Mouse (Mus musculus): ENCODE data around the gene Prim1. TPM values are rescaled to one million over a fixed set of nuclear protein-coding genes. Genes with fewer than 3 reads are reported as not detected.

The Prim1 gene
- 84.9 and 92.8 TPM in 2 replicates for polyA plus RNA-seq (2015; fragmentation: Nextera tagmentation; extraction: Ambion mirVana)

DNA sequence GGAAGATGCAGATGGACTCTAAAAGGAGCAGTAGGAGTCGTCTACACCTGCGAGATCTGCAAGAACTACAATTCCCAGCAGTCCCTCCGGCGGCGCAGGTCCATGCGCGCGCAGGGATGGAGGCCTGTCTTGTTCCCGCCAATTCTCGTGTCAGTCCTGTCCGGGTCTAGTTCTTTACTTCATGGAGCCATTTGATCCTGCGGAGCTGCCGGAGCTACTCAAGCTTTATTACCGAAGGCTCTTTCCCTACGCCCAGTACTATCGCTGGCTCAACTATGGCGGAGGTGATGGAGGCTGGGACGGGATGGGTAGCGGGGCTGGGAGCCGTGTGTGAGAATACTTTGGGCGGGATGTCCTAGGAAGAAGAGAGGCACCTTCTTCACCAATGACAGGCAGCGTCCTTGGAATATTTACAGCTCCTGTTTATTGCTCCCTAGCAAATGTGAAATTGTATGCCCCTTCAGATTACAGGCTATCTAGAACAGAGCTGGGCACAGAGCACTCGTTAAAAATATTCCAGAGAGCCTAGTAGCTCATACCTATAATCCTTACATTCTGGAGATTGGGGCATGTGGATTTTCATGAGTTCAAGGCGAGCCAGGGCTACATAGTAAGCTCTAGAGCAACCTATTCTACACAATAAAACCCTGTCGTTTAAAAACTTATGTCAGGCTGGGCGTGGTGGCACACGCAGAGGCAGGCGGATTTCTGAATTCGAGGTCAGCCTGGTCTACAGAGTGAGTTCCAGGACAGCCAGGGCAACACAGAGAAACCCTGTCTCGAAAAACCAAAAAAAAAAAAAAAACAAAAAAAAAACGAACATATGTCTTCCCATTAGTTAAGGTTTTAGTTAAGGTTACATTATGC is at the start of gene Prim1:
TSS of gene Prim1 (plus strand) at position 101 of the 867 bp plus-strand sequence.
- peak within 1 kb of the TSS; percentile 69 for H3K9ac ChIP-seq
- H3K4me2 ChIP-seq = peak within 1 kb of the TSS; percentile 78
- H3K4me3 ChIP-seq (replicated peaks) = peak within 1 kb of the TSS; percentile 79
- H3K9me3 ChIP-seq (replicated peaks) = no peaks in the 10 kb centered on the region
- peak; percentile 96 for ATAC-seq (replicated peaks; ENCODE audit: low FRiP score)
- no peaks in the 10 kb centered on the region for H3K27me3 ChIP-seq
- peak within 1 kb of the TSS; percentile 89 for H3K27ac ChIP-seq
- H3K36me3 ChIP-seq = peaks cover 24% of the 10 kb centered on the region
- WGBS = 4% methylated on average over 31 of the region's 31 CpGs
- H3K4me1 ChIP-seq = no peaks in the 10 kb centered on the region

DNA sequence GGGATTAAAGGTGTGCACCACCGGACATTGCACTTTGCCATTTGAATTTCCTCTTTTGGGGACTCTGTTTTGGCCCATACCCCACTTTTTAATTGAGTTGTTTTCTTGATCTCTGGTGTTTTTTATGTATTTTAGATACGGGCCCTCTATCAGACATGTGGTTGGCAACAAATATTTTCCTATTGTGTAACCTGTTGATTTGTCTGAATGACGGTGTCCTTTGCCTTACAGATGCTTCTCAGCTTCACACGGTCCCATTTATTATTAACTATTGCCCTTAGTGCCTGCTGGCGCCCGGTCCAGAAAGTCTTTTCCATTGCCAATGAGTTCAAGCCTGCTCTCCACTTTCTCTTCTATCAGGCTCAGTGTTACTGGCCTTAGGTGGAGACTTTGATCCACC is 48.5 kb upstream of the Prim1 start:
- Histone ChIP-seq H3K27me3 (no peaks in the 10 kb centered on the region), H3K9ac (no peak overlapping the region), H3K4me2 (no peak overlapping the region), H3K36me3 (no peaks in the 10 kb centered on the region), H3K4me3 (replicated peaks) (no peak overlapping the region), H3K4me1 (peaks cover 8% of the 10 kb centered on the region), H3K27ac (no peak overlapping the region), H3K9me3 (replicated peaks) (no peaks in the 10 kb centered on the region)
- WGBS = 90% methylated on average over 6 of the region's 6 CpGs
- no peak for ATAC-seq (replicated peaks; ENCODE audit: low FRiP score)

DNA sequence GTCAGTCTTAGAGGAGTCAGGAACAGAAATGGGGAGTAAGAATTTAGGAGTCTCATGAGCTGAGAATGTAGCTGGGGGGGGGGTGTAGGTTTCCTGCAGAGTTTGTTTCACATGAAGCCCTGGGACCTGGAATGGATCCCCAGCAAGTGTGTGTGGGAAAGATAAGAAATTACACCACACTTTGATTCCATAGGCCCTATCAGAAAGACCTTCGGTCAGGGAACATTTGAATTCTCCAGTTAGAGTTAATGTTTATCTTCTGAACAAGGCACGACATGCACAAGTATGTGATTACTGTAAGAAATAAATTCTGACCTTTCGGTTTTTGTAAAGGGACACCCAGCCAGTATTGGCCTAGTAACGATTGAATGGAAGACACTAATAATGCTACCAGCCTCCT is 45.1 kb upstream of the Prim1 start:
- H3K4me3 ChIP-seq (replicated peaks) = no peak overlapping the region
- no peak for ATAC-seq (replicated peaks; ENCODE audit: low FRiP score)
- H3K9me3 ChIP-seq (replicated peaks) = no peaks in the 10 kb centered on the region
- WGBS = 53% methylated on average over 4 of the region's 4 CpGs
- H3K36me3 ChIP-seq = no peaks in the 10 kb centered on the region
- H3K4me1 ChIP-seq = peaks cover 8% of the 10 kb centered on the region
- H3K27ac ChIP-seq = 0 out of 2 replicates have a peak overlapping the region, but pooled peaks have one; percentile 37
- no peak overlapping the region for H3K4me2 ChIP-seq
- H3K27me3 ChIP-seq = no peaks in the 10 kb centered on the region
- no peak overlapping the region for H3K9ac ChIP-seq

- H3K4me3 ChIP-seq (replicated peaks) = no peak overlapping the region
- 44% methylated on average over 3 of the region's 3 CpGs for WGBS
- no peaks in the 10 kb centered on the region for H3K9me3 ChIP-seq (replicated peaks)
- peak overlapping the region; percentile 37; the same call in 1 of the 2 replicates for H3K27ac ChIP-seq
- H3K36me3 ChIP-seq = no peaks in the 10 kb centered on the region
- H3K4me2 ChIP-seq = no peak overlapping the region
- H3K27me3 ChIP-seq = no peaks in the 10 kb centered on the region
- H3K9ac ChIP-seq = no peak overlapping the region
- ATAC-seq (replicated peaks; ENCODE audit: low FRiP score) = no peak
- peaks cover 11% of the 10 kb centered on the region for H3K4me1 ChIP-seq
Measured at GRCm38 (mm10) chr10:127970359-127970831, 44.6 kb upstream of the Prim1 start.

GRCm38 (mm10) chr10:127971135-127971534 is 43.8 kb upstream of the Prim1 start:
- WGBS = 66% methylated on average over 3 of the region's 3 CpGs
- H3K4me2 ChIP-seq = no peak overlapping the region
- peaks cover 13% of the 10 kb centered on the region for H3K4me1 ChIP-seq
- no peak for ATAC-seq (replicated peaks; ENCODE audit: low FRiP score)
- no peaks in the 10 kb centered on the region for H3K36me3 ChIP-seq
- no peak overlapping the region for H3K27ac ChIP-seq
- H3K9me3 ChIP-seq (replicated peaks) = no peaks in the 10 kb centered on the region
- no peak overlapping the region for H3K9ac ChIP-seq
- no peak overlapping the region for H3K4me3 ChIP-seq (replicated peaks)
- H3K27me3 ChIP-seq = no peaks in the 10 kb centered on the region

GRCm38 (mm10) chr10:127974062-127974461 is 40.9 kb upstream of the Prim1 start:
- Histone ChIP-seq H3K27me3 (no peaks in the 10 kb centered on the region), H3K4me2 (no peak overlapping the region), H3K9me3 (replicated peaks) (no peaks in the 10 kb centered on the region), H3K4me3 (replicated peaks) (no peak overlapping the region), H3K4me1 (peaks cover 13% of the 10 kb centered on the region), H3K36me3 (no peaks in the 10 kb centered on the region), H3K27ac (no peak overlapping the region), H3K9ac (no peak overlapping the region)
- 73% methylated on average over 3 of the region's 3 CpGs for WGBS
- ATAC-seq (replicated peaks; ENCODE audit: low FRiP score) = no peak

DNA sequence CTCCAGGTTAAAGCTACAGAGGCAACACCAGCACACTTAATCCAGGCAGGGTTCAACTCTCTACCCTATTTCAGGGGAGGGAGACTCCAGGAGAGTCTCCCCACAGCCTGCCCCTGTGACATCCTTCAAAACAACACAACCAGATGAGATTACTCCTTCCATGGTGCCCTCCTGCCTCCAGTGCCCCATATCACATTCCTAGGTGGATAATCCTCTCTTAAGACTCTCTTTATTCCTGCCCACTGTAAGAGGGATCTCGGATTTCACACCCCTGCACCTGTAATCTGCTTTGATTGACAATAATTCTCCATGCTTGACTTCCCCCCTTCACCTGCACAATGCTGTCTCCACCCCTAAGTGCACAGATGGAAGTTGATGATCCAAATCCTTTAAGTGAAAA is 39.5 kb upstream of the Prim1 start:
- Histone ChIP-seq H3K27me3 (no peaks in the 10 kb centered on the region), H3K4me1 (peaks cover 6% of the 10 kb centered on the region; the same call in 1 of the 2 replicates), H3K9ac (no peak overlapping the region), H3K27ac (no peak overlapping the region), H3K4me2 (no peak overlapping the region), H3K4me3 (replicated peaks) (no peak overlapping the region), H3K36me3 (no peaks in the 10 kb centered on the region), H3K9me3 (replicated peaks) (no peaks in the 10 kb centered on the region)
- 25% methylated on average over 1 of the region's 1 CpGs for WGBS
- ATAC-seq (replicated peaks; ENCODE audit: low FRiP score) = no peak

DNA sequence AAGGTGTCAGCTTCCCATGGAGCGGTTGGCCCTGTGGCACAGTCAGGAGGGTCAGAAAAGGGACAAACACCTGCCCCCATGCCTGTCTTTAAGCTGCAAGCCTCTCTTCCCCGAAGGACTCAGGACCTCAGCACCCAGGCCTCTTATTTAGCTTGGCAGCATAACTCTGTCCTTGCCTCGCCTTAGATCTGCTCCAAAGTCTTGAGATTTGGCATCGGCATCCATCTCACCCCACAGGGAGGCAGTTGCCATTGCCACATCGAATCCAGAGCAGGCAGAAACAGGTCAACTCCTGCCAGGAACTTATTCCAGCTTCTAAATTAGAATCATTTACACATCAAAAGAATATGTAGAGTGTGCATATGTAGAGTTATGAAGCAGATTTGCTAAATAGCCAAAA is 30.3 kb upstream of the Prim1 start:
- no peaks in the 10 kb centered on the region for H3K9me3 ChIP-seq (replicated peaks)
- H3K4me3 ChIP-seq (replicated peaks) = no peak overlapping the region
- no peak overlapping the region for H3K4me2 ChIP-seq
- H3K27me3 ChIP-seq = no peaks in the 10 kb centered on the region
- no peak overlapping the region for H3K9ac ChIP-seq
- WGBS = 77% methylated on average over 5 of the region's 5 CpGs
- ATAC-seq (replicated peaks; ENCODE audit: low FRiP score) = no peak
- H3K4me1 ChIP-seq = no peaks in the 10 kb centered on the region
- no peaks in the 10 kb centered on the region for H3K36me3 ChIP-seq
- no peak overlapping the region for H3K27ac ChIP-seq

- Histone ChIP-seq H3K9me3 (replicated peaks) (no peaks in the 10 kb centered on the region), H3K4me2 (no peak overlapping the region), H3K36me3 (no peaks in the 10 kb centered on the region), H3K9ac (no peak overlapping the region), H3K4me1 (no peaks in the 10 kb centered on the region), H3K27me3 (no peaks in the 10 kb centered on the region), H3K4me3 (replicated peaks) (no peak overlapping the region), H3K27ac (no peak overlapping the region)
- 66% methylated on average over 8 of the region's 8 CpGs for WGBS
- ATAC-seq (replicated peaks; ENCODE audit: low FRiP score) = no peak
Measured at GRCm38 (mm10) chr10:127985601-127986000, 29.4 kb upstream of the Prim1 start.

DNA sequence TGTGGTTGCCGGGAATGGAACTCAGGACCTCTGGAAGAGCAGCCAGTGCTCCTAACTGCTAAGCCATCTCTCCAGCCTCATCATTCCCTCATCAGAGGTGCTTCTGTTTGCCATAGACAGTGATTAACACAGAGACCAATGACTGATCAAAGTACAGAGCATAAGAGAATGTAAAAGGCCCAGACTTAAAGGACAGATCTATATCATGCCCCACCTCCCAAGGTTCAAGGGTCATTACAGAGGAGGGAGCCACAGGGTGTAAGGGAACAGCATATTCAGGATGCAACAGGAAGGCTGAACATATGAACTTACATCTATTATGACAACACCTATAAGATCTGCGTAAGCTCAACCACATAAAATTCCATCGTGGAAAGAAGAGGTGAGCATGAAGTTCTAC is 18.3 kb upstream of the Prim1 start:
- Histone ChIP-seq H3K9ac (no peak overlapping the region), H3K4me2 (no peak overlapping the region), H3K27ac (no peak overlapping the region), H3K9me3 (replicated peaks) (no peaks in the 10 kb centered on the region), H3K27me3 (no peaks in the 10 kb centered on the region), H3K36me3 (no peaks in the 10 kb centered on the region), H3K4me1 (no peaks in the 10 kb centered on the region), H3K4me3 (replicated peaks) (no peak overlapping the region)
- no peak for ATAC-seq (replicated peaks; ENCODE audit: low FRiP score)
- 89% methylated on average over 3 of the region's 3 CpGs for WGBS

DNA sequence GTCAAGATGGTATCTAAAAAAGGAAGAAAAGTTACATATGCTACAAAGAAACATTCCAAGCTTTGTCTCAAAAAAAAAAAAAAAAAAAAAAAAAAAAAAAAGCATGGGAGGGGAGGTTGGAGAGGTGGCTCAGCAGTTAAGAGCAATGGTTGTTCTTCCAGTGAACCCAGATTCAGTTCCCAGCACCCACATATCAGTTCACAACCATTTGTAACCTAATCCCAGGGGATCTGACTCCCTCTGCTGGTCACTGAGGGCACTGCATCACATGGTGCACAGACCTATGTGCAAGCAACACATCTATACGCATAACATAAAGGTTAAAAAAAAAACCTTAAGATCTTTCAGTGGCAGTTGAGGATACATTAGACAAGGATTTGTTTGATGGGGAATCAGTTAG is 16.7 kb upstream of the Prim1 start:
- H3K9me3 ChIP-seq (replicated peaks) = no peaks in the 10 kb centered on the region
- no peak overlapping the region for H3K4me2 ChIP-seq
- WGBS = 100% methylated on average over 1 of the region's 1 CpGs
- no peak overlapping the region for H3K4me3 ChIP-seq (replicated peaks)
- no peaks in the 10 kb centered on the region for H3K27me3 ChIP-seq
- H3K4me1 ChIP-seq = no peaks in the 10 kb centered on the region
- no peak overlapping the region for H3K9ac ChIP-seq
- no peak for ATAC-seq (replicated peaks; ENCODE audit: low FRiP score)
- H3K27ac ChIP-seq = no peak overlapping the region
- H3K36me3 ChIP-seq = no peaks in the 10 kb centered on the region

GRCm38 (mm10) chr10:128003281-128003801 is 11.6 kb upstream of the Prim1 start:
- Histone ChIP-seq H3K9ac (no peak overlapping the region), H3K4me3 (replicated peaks) (no peak overlapping the region), H3K4me2 (no peak overlapping the region), H3K4me1 (no peaks in the 10 kb centered on the region), H3K36me3 (no peaks in the 10 kb centered on the region), H3K27ac (no peak overlapping the region), H3K27me3 (no peaks in the 10 kb centered on the region), H3K9me3 (replicated peaks) (no peaks in the 10 kb centered on the region)
- no peak for ATAC-seq (replicated peaks; ENCODE audit: low FRiP score)
- 85% methylated on average over 3 of the region's 3 CpGs for WGBS

All from kidney, embryonic 15.5 days (tissue).